Mouse (Mus musculus) thymus, adult 2 months (tissue): ENCODE data around the gene 1700020N01Rik. TPM values are rescaled to one million over a fixed set of nuclear protein-coding genes. Genes with fewer than 3 reads are reported as not detected.

Experiments used
- DNase-seq: peaks from one replicate; pipeline ENCODE4 v3.0.0; 2021
- H3K27ac ChIP-seq: fragments of 200-500 bp; 2 replicates; pipeline ENCODE4 v1.5.1; 2012; ENCODE audit warnings: low read length, control low read depth; ENCODE audit not compliant: control insufficient read depth, insufficient read depth
- H3K27me3 ChIP-seq: fragments of 200-500 bp; 2 replicates; pipeline ENCODE4 v1.6.1; 2012; ENCODE audit warnings: mild to moderate bottlenecking, low read length, moderate library complexity, mixed read lengths; ENCODE audit not compliant: control insufficient read depth, insufficient read depth
- H3K36me3 ChIP-seq: fragments of 200-500 bp; 2 replicates; pipeline ENCODE4 v1.6.1; 2012; ENCODE audit warnings: mild to moderate bottlenecking, low read length, moderate library complexity; ENCODE audit not compliant: control insufficient read depth, insufficient read depth
- H3K4me1 ChIP-seq: fragments of 200-500 bp; replicated peaks from 2 replicates; pipeline ENCODE4 v1.6.1; 2012; ENCODE audit warnings: low read length; ENCODE audit not compliant: control insufficient read depth, insufficient read depth
- H3K4me3 ChIP-seq: fragments of 200-500 bp; 2 replicates; pipeline ENCODE4 v1.5.1; 2012; ENCODE audit warnings: mild to moderate bottlenecking, low read length, control low read depth, moderate library complexity; ENCODE audit not compliant: control insufficient read depth, insufficient read depth
- CTCF ChIP-seq: fragments of 200-500 bp; IDR thresholded peaks from 2 replicates; pipeline ENCODE4 v1.5.1; 2012; ENCODE audit warnings: mild to moderate bottlenecking, control low read depth, low read length, moderate library complexity, borderline replicate concordance; ENCODE audit not compliant: control insufficient read depth, poor library complexity, insufficient read depth; ENCODE audit errors: extremely low read depth
- POLR2A ChIP-seq: fragments of 200-500 bp; IDR thresholded peaks from 2 replicates; pipeline ENCODE4 v1.6.1; 2012; ENCODE audit warnings: mild to moderate bottlenecking, low read length, control low read depth, moderate library complexity; ENCODE audit not compliant: control insufficient read depth, poor library complexity, insufficient read depth; ENCODE audit errors: extremely low read depth
- WGBS: fragments of 180-500 bp; shearing (Covaris S2); methylation state at CpG from one replicate; pipeline ENCODE4 v1.1.7; 2018; 5-methylcytosine and 5-hydroxymethylcytosine counted together
- polyA plus RNA-seq: library from polyadenylated mRNA; depleted of rRNA; stranded (reverse); fragments of >200 nt; gene quantifications from 2 replicates; pipeline ENCODE4 v1.2.3, GENCODE M21; 2012

The 1700020N01Rik gene
- polyA plus RNA-seq, 1 experiment = 0.09 TPM

GRCm38 (mm10) chr10:21631481-21631880 lies 38.5 kb downstream of the 1700020N01Rik start:
- no peak for DNase-seq
- Histone ChIP-seq H3K4me1 (no peaks in the 10 kb centered on the region), H3K27me3 (no peaks in the 10 kb centered on the region), H3K36me3 (no peaks in the 10 kb centered on the region), H3K4me3 (no peak overlapping the region), H3K27ac (no peak overlapping the region)
- WGBS = 93% methylated on average over 1 of the region's 1 CpGs
- TF ChIP-seq CTCF (no peak), POLR2A (no peak)

- Histone ChIP-seq H3K27ac (no peak overlapping the region), H3K36me3 (no peaks in the 10 kb centered on the region), H3K27me3 (no peaks in the 10 kb centered on the region), H3K4me1 (no peaks in the 10 kb centered on the region), H3K4me3 (no peak overlapping the region)
- TF ChIP-seq CTCF = no peak
- TF ChIP-seq POLR2A = no peak
- DNase-seq = no peak
- 91% methylated on average over 5 of the region's 5 CpGs for WGBS
Observed at GRCm38 (mm10) chr10:21632687-21633086, 39.7 kb downstream of the 1700020N01Rik start.

- no peak for DNase-seq
- H3K27ac ChIP-seq = no peak overlapping the region
Observed at GRCm38 (mm10) chr10:21635988-21636710, 43.2 kb downstream of the 1700020N01Rik start.

GRCm38 (mm10) chr10:21636711-21637081 lies 43.8 kb downstream of the 1700020N01Rik start:
- Histone ChIP-seq H3K27me3 (no peaks in the 10 kb centered on the region), H3K4me1 (no peaks in the 10 kb centered on the region), H3K27ac (no peak overlapping the region), H3K4me3 (no peak overlapping the region), H3K36me3 (no peaks in the 10 kb centered on the region)
- no peak for DNase-seq
- TF ChIP-seq POLR2A = no peak
- TF ChIP-seq CTCF = no peak
- WGBS = 48% methylated on average over 6 of the region's 6 CpGs

More at GRCm38 (mm10) chr10:21635988-21636710, 43.2 kb downstream of the 1700020N01Rik start:
- Histone ChIP-seq H3K4me3 (no peak overlapping the region), H3K36me3 (no peaks in the 10 kb centered on the region), H3K27me3 (no peaks in the 10 kb centered on the region), H3K4me1 (no peaks in the 10 kb centered on the region)
- TF ChIP-seq CTCF (no peak), POLR2A (no peak)
- WGBS = 88% methylated on average over 4 of the region's 4 CpGs

- no peak for DNase-seq
- TF ChIP-seq POLR2A = no peak
- TF ChIP-seq CTCF = no peak
- no peak overlapping the region for H3K27ac ChIP-seq
- no peaks in the 10 kb centered on the region for H3K4me1 ChIP-seq
- H3K4me3 ChIP-seq = no peak overlapping the region
- H3K36me3 ChIP-seq = no peaks in the 10 kb centered on the region
- H3K27me3 ChIP-seq = no peaks in the 10 kb centered on the region
- WGBS = 74% methylated on average over 4 of the region's 4 CpGs
Observed at GRCm38 (mm10) chr10:21651388-21651787, 58.4 kb downstream of the 1700020N01Rik start.

- no peaks in the 10 kb centered on the region for H3K36me3 ChIP-seq
- no peak for TF ChIP-seq CTCF
- no peak for TF ChIP-seq POLR2A
- DNase-seq = no peak
- H3K4me3 ChIP-seq = no peak overlapping the region
- WGBS = 96% methylated on average over 24 of the region's 24 CpGs
- H3K27ac ChIP-seq = no peak overlapping the region
- no peaks in the 10 kb centered on the region for H3K27me3 ChIP-seq
- H3K4me1 ChIP-seq = no peaks in the 10 kb centered on the region
Observed at GRCm38 (mm10) chr10:21652426-21653345, 59.7 kb downstream of the 1700020N01Rik start.

- Histone ChIP-seq H3K27ac (no peak overlapping the region), H3K27me3 (no peaks in the 10 kb centered on the region), H3K4me3 (no peak overlapping the region), H3K36me3 (no peaks in the 10 kb centered on the region), H3K4me1 (no peaks in the 10 kb centered on the region)
- WGBS = 98% methylated on average over 7 of the region's 7 CpGs
- peak; percentile 2 for DNase-seq
- TF ChIP-seq POLR2A (no peak), CTCF (no peak)
Observed at GRCm38 (mm10) chr10:21653469-21653868, 60.5 kb downstream of the 1700020N01Rik start.
